Mouse (Mus musculus): ENCODE data around the gene Gm49322. TPM values are rescaled to one million over a fixed set of nuclear protein-coding genes. Genes with fewer than 3 reads are reported as not detected.

Gm49322 gene
- 4.1 and 4.6 TPM in 2 replicates for polyA plus RNA-seq (2012; rRNA removed)

DNA sequence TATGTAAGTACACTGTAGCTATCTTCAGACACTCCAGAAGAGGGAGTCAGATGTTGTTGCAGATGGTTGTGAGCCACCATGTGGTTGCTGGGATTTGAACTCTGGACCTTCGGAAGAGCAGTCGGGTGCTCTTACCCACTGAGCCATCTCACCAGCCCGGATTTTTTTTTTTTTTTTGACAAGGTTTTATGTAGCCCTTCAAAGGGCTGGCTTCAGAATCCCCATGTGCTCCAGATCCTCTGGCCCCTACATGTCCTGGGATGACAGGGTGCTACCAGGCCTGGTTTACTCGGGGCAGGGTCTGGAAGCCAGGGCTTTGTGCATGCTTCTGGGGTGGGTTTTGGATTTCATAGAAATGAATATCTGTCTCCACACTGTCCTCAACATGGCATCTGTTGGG lies at the start of gene Gm49322:
Gene Gm49322 (plus strand): TSS at position 301 of the 400 bp plus-strand sequence.

DNA sequence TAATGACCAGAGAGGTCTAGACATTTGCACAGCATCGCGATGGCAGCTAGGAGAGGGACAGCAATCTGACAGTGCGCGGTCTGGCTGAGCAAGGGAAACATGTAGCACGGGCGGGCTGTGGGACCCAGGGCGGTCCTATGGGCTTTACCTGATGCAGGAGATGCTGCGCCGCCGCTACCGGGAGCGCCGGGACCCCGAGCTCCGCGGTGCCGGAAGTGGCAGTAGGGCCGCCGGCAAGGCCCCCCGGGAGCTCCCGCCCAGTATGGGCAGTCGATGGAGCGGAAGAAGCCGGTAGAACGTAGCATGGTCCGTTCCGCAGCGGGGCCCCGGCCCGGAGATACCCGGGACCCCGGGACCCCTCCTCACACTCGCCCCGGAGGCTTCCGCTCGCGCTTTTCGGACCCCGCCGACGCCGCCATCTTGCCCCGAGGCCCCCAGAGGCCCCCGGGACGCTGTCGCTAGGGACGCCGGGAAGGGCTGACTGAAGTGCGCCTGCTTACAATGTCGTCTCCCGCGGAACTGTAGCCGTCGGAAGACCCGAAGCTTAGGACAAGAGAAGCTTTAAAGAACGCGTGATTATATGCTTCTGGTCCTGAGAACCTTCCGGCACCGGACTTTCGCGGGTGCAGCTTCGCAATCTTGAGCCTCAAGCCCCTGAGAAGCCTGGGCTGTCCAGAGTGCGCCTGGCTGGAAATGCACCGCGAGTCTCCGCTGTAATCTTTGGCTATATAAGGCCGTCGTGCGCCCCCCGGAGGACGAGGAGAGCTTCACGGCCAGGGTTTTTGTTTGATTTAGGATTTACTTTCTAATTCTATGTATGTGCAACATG lies 44.5 kb upstream of the Gm49322 start, which contains the start of gene Rexo1:
Gene Rexo1 (minus strand): TSS at position 445 of the 829 bp plus-strand sequence.

DNA sequence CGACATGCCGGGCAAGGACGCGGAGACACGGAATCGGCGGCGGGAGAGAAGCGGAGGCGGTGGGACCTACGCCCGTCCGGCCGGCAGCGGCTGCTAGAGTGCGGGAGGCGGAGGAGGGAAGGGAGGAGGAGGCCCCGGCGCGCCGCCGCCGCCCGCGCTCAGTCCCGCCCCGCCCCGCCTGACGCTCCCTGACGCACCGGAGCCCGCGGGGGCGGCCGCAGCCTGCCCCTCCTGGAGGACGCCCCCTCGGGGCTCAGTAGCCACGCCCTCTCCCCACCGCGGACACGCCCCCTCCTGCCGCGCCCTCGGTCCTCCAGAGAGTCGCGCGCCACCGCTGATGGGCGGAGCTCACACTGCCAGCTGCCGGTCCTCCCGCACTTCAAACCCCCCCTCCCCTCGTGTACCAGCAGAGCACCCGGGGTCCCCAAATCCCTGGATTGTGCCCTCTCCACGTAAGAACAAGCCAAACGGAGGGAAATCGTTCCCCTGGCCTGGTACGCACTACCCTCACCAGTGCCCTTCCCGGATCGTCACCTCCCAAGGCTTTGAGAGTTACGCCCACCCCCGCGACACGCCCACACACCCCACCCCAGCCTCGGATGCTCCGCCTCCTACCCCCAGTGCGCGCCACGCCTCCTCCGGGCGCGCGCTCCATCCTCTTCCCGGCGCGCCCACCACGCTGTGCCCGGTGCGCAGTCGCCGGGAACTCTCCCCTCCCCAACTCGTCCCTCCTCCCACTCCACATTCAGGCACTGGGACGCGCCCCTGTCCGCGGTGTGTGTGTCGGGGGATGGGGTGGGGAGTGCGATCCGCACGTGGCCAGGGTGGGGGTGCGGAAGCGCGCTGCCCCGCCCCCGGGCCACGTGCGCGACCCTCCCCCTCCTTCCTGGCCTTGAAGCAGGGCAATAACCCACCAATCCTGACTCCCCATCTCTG lies 28.4 kb upstream of the Gm49322 start, which contains the start of gene Klf16:
Gene Klf16 (minus strand): TSS at position 127 of the 936 bp plus-strand sequence.

DNA sequence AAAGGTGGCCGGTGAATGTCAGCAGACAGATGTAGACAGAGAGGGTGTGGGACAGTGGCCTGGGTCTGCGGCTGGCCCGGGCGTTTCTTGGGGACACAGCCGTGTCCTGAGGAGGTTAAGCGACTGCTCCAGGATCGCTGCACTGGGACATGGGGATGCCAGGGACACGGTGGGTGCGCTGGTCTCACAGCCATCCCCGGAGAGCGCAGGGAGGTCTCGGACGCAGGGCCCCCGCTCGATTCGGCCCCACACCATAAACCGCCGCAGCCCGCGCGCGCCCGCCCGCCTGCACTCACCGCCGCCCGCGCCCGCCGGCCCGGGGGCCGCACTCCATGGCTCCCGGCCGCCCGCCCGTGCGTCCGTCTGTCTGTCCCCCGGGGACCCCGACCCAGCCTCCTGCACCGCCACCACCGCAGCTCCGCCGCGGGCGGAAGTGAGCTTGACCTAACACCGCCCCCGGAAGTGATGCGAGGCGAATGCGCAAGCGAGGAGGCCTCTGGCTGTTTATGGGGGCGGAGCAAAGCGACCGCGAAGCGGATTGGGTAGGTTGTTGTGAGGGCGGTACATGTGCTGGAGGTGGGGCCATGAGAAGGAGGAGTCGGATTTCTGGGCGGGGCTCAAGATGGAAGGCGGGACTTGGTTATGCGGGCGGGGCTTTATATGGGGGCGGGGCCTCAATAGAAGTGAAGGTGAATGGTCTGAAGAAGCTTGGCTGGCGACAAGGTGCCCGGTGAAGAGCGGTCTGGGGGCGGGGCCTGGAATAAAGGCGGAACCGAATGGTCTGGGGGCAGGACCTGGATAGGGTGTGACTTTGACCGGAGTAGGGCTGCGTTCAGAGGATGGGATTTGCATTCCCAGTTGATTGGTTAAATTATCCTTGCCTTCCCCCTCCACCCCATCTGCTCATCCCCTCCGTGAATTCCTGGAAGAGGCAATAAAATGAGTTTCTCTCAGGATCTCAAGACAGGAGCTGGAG lies 15.7 kb upstream of the Gm49322 start, which contains the start of gene Abhd17a:
Gene Abhd17a (minus strand): TSS at position 463 of the 976 bp plus-strand sequence.

GRCm38 (mm10) chr10:80602698-80603325 lies 3.0 kb upstream of the Gm49322 start, which contains the start of the genes Scamp4 and Adat3:
Gene Scamp4, plus strand, starts transcription at chr10:80602872.
Gene Adat3, plus strand, starts transcription at chr10:80602880.

GRCm38 (mm10) chr10:80622661-80623456 lies 17.0 kb downstream of the Gm49322 start, which contains the start of gene Csnk1g2:
Gene Csnk1g2, plus strand, starts transcription at chr10:80622838.

DNA sequence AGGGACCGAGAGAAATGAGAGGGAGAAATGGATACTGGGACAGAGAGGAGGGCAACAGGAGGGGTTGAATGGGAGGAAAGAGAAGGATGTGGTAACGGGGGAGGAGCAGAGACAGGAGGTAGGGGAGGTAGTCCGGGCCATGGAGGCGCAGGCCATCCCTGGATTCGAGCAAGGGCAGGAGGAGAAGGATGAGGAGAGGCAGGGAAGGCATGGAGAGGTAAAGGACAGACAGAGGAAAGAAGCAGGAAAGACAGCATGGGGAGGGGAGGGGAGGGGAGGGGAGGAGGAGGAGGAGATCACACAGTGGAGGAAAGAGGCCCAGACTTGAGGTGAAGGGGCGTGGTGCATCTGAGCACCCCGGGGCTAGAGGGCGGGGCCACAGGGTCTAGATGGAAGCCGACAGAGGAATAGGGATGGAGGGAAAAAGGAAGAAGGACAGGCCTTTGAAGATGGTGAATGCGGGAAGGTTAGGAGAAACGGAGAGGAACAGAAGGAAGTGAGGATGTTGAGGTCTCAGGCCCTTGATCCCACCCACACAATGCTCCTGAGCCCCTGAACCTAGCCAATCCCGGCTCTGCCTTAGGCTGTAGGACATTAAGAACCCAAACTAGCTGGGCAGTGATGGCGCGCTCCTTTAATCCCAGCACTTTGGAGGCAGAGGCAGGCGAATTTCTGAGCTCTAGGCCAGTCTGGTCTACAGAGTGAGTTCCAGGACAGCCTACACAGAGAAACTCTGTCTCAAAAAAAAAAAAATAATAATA lies 51.2 kb downstream of the Gm49322 start, which contains the start of gene Btbd2:
Gene Btbd2 (minus strand): TSS at position 209 of the 761 bp plus-strand sequence.

Other genes with a start within 250 kb of the Gm49322 start
- gene Plk5, start 249.6 kb upstream of the Gm49322 start, polyA plus RNA-seq (2012; rRNA removed): 8.2 and 10.0 TPM in 2 replicates
- gene Mex3d, start 218.4 kb upstream of the Gm49322 start, polyA plus RNA-seq (2012; rRNA removed): 95.3 and 114 TPM in 2 replicates
- gene Mbd3, start 206.5 kb upstream of the Gm49322 start, polyA plus RNA-seq (2012; rRNA removed): 266 and 282 TPM in 2 replicates
- 1,515 and 1,936 TPM in 2 replicates for gene Uqcr11, start 199.2 kb upstream of the Gm49322 start, polyA plus RNA-seq (2012; rRNA removed)
- 199 and 209 TPM in 2 replicates for gene Tcf3, start 172.4 kb upstream of the Gm49322 start, polyA plus RNA-seq (2012; rRNA removed)
- gene Onecut3, start 111.2 kb upstream of the Gm49322 start, polyA plus RNA-seq (2012; rRNA removed): 0.02 and 0.06 TPM in 2 replicates
- 0.19 and 0.22 TPM in 2 replicates for gene Atp8b3, start 66.9 kb upstream of the Gm49322 start, polyA plus RNA-seq (2012; rRNA removed)
- gene Rexo1, start 44.5 kb upstream of the Gm49322 start, polyA plus RNA-seq (2012; rRNA removed): 98.1 and 124 TPM in 2 replicates
- 57.0 and 74.9 TPM in 2 replicates for gene Klf16, start 28.7 kb upstream of the Gm49322 start, polyA plus RNA-seq (2012; rRNA removed)
- gene Abhd17a, start 15.7 kb upstream of the Gm49322 start, polyA plus RNA-seq (2012; rRNA removed): 395 and 572 TPM in 2 replicates
- gene Scamp4, start 3.1 kb upstream of the Gm49322 start, polyA plus RNA-seq (2012; rRNA removed): 130 and 147 TPM in 2 replicates
- gene Adat3, start 3.1 kb upstream of the Gm49322 start, polyA plus RNA-seq (2012; rRNA removed): 31.5 and 40.6 TPM in 2 replicates
- 331 and 342 TPM in 2 replicates for gene Csnk1g2, start 16.8 kb downstream of the Gm49322 start, polyA plus RNA-seq (2012; rRNA removed)
- 158 and 164 TPM in 2 replicates for gene Btbd2, start 51.0 kb downstream of the Gm49322 start, polyA plus RNA-seq (2012; rRNA removed)
- 264 and 300 TPM in 2 replicates for gene Mknk2, start 72.1 kb downstream of the Gm49322 start, polyA plus RNA-seq (2012; rRNA removed)
- gene Mob3a, start 96.0 kb downstream of the Gm49322 start, polyA plus RNA-seq (2012; rRNA removed): 39.8 and 44.2 TPM in 2 replicates
- 58.7 and 66.7 TPM in 2 replicates for gene Izumo4, start 96.2 kb downstream of the Gm49322 start, polyA plus RNA-seq (2012; rRNA removed)
- 146 and 168 TPM in 2 replicates for gene Ap3d1, start 136.2 kb downstream of the Gm49322 start, polyA plus RNA-seq (2012; rRNA removed)
- gene Dot1l, start 149.2 kb downstream of the Gm49322 start, polyA plus RNA-seq (2012; rRNA removed): 45.9 and 51.9 TPM in 2 replicates
- 70.1 and 97.6 TPM in 2 replicates for gene Sf3a2, start 192.2 kb downstream of the Gm49322 start, polyA plus RNA-seq (2012; rRNA removed)
- 86.4 and 95.0 TPM in 2 replicates for gene Plekhj1, start 192.6 kb downstream of the Gm49322 start, polyA plus RNA-seq (2012; rRNA removed)
- 323 and 349 TPM in 2 replicates for gene Amh, start 199.2 kb downstream of the Gm49322 start, polyA plus RNA-seq (2012; rRNA removed)
- 1.9 and 2.4 TPM in 2 replicates for gene Jsrp1, start 207.5 kb downstream of the Gm49322 start, polyA plus RNA-seq (2012; rRNA removed)
- 1,197 and 1,370 TPM in 2 replicates for gene Oaz1, start 220.6 kb downstream of the Gm49322 start, polyA plus RNA-seq (2012; rRNA removed)
- gene Lingo3, start 238.0 kb downstream of the Gm49322 start, polyA plus RNA-seq (2012; rRNA removed): 0.14 and 0.44 TPM in 2 replicates
- 183 and 185 TPM in 2 replicates for gene Lsm7, start 249.2 kb downstream of the Gm49322 start, polyA plus RNA-seq (2012; rRNA removed)
- 152 and 173 TPM in 2 replicates for gene Sppl2b, start 249.3 kb downstream of the Gm49322 start, polyA plus RNA-seq (2012; rRNA removed)